Mouse (Mus musculus) fibroblast of lung, adult 2 months (primary cell): ENCODE data around the gene Bsg.

Source experiments
- DNase-seq: peaks from one replicate; pipeline ENCODE4 v3.0.0-alpha.2; 2011; ENCODE audit warnings: low read depth

The Bsg gene

DNA sequence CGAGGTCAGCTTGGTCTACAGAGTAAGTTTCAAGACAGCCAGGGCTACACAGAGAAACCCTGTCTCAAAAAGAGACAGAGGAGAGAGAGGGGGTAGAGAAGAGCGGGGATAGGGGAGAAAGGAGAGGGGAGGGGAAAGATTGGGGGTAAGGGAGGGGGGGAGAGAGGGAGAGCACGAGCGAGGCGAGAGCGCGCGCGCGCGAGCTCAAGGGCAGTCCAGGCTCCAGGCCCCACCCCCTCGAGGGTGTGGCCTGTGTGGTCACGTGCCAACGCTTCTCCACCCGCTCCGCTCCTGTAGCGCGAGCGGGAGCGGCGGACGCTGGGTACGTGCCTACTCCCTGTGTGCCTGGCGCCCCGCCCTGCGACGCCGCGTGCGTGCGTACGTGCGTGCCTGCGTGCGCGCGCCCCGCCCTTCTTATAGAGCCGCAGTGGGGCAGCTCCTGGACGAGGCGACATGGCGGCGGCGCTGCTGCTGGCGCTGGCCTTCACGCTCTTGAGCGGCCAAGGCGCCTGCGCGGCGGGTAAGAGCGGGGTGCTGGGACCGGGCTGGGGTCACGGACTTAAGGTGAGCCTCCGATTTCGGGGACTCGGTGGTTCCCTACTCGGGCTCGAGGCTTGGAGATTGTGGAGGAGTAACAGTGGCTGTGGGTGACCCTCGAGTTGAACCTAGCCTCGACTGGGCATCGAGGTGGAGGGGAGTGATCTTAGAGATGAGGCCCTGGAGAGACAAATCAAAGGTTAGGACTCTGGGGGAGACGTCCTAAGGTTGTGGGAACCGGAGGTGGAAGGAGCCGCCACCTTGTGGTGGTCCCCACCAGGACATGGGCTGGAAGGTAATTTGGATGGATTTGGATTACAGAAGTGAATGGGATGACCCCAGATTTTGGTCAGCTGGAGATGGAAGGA lies at the start of gene Bsg:
Gene Bsg, plus strand, starts transcription at position 427 of the 905 bp plus-strand sequence.
- DNase-seq: peak; percentile 96

DNA sequence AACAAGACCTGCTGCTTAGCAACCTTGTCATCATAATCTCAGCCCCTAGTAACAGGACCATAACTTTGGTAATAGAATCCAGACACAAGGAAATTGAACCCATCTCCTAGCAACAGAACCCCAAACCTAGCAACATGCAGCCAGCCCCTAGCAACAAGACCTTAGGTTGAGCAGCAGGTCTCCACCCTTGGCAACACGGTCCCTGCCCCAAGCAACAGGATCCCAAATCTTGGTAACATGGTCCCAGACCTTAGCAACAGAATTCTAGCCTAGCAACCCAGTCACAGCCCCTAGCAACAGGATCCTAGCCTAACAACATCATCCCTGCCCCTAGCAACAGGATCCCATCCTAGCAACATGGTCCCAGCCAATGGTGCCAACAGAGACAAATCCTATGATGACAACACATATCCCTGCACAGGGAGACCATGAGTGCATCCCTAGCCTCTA lies 49.3 kb upstream of the Bsg start:
- DNase-seq: no peak

DNA sequence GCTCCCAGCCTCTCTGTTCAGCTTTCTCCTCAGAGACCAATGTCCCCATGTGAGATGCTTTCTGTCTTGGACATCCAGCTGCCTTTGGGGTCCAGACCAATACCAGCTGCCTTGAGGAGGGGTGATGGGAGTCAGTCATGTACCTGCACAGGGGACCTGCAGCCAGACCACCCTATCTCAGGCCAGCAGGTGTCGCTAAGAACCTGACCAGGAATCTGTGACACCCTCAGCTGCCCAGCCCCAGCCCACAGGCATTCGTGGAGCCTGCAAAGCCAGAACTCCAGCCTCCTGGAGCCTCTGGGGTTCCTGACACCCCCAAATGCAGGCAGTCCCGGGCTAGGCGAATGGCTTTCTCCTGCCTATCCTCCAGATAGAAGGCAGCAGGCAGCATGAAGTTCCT lies 45.5 kb upstream of the Bsg start:
- DNase-seq: no peak

DNA sequence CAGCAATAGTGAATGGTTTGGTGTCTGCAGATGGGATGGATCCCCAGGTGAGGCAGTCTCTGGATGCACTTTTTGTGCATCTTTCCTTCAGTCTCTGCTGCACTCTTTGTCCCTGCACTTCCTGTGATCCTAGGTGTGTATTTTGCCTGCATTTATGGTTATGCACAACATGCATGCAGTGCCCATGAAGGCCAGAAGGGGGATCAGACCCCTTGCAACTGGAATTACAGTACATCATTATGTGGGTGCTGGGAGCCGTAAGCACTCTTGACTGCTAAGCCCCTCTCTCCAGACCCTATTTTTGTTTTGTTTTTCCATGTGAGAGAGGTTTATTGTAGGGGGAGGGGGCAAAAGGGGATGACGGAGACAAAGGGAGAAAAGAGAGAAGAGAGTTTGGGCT lies 44.0 kb upstream of the Bsg start:
- no peak for DNase-seq

DNA sequence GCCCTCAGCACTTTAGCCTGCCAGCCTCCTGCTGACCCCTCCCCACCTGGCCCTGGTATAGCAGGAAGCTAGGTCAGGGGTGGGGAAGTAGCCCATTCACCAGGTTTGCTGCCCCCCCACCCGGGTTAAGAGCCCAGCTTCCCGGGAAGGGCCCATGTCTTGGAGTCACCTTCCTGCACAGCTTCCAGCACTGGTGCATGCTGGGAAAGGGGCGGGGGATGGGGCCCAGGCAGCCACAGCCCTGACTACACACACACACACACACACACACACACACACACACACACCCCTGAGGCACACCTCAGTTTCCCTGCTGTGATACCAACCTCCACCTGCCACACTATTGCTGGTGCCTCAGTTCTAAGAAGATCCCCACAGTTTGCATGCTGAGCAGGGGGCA lies 42.4 kb upstream of the Bsg start:
- DNase-seq: no peak

DNA sequence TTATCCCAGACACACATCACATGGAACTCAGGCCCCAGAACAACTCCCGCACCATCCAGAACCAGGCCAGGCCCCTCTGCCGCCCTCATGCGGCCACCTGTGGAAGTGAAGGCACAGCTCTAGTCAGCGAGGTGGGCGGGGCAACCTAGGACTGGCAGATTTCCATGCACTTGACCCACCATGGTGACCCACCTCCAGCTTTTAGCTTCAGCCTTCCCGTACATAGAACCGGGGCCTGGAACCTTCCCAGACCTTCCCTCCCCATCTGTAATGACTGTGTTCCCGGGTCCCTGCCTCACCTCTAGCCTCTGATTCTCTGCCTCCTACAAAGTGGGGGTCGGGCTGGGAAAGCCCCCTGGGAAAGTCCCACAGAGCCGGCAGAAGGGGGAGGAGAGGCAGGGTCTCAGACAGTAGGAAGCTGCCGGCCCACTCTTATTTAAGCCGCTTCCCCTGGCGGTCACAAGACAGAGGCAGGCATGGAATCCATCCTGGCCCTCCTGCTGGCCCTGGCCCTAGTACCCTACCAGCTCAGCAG lies 40.1 kb upstream of the Bsg start, which contains the start of gene Madcam1:
Gene Madcam1, plus strand, starts transcription at position 429 of the 535 bp plus-strand sequence.
- no peak for DNase-seq

DNA sequence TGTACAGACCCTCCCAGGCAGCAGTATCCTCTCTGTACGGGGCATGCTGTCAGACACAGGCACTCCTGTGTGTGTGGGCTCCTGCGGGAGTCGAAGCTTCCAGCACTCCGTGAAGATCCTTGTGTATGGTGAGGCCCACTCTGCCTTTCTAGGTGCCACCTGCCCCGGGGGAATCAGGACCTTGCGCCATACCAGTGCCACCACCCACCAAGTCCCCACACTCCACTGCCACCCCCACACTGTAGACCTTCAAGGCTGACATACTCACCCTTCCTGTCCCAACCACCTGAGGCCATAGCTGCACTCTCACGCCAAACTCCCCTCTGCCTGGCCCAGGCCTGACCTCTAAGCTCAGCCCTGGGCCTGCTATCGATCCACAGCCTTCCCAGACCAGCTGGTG lies 39.2 kb upstream of the Bsg start:
- no peak for DNase-seq

DNA sequence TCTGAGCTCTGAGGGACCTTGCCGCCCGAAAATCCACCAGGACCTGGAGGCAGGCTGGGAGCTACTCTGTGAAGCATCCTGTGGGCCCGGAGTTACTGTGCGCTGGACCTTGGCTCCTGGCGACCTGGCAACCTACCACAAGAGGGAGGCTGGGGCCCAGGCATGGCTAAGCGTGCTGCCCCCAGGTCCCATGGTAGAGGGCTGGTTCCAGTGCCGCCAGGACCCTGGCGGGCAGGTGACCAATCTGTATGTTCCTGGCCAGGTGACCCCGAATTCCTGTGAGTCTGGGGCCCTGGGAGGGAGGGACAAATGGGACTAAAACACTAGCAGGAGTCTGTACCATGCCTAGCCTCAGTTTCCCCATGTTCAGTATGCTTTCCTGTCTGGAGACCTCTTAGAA lies 37.8 kb upstream of the Bsg start:
- no peak for DNase-seq

DNA sequence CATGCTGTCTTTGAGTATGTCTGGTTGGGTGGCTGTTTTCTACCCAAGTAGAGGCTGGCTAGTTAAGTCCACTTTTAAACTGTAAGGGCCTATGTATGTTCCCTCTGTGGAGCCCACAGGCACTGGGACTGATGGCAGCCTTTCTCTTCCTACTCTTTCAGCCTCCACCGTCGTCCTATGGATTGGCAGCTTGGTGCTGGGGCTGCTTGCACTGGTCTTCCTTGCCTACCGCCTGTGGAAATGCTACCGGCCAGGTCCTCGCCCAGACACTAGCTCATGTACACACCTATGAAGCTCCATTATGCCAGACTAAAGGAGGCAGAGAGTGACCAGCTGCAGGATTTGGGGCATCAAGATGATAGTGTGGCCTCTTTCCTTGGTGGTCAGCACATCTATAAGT lies 36.2 kb upstream of the Bsg start:
- no peak for DNase-seq

DNA sequence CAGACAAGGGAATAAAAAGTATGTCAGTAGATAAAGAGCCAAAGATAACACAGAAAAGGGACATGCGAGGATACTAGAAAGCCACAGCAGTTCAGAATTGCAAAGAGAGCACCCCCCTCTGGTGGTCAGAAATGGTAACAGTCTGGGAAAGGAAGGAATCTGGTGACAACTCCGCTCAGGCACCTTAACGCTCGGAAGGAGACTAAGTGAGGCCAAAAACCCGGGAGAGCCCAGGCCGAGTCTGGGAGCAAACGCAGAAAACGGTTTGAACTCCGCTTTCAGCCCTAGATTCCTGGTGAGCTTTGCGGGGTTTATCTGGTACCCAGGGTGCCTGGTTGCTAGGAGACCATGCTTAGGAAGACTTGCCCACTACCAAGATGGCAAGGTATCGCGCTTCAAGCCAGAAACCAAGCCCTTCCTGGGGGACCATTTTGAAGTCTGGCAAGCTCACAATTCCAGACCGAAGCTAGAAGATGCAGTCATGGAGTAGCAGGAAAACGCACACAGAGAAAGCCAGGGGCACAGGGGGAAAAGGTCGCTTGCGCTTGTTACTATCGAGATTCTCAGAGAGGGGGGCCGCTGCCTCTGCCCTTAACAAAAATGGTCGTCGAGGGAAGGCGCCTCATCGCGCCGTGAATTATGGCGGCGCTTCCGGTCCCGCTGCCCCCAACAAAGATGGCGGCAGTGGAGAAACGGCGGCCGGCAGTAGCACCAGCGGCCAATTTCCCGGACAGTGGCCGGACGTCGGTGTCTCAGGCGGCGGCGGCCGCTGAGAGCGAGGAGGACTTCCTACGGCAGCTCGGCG lies 35.3 kb upstream of the Bsg start, which contains the start of gene Tpgs1:
Gene Tpgs1, plus strand, starts transcription at position 599 of the 805 bp plus-strand sequence.
- DNase-seq: peak; percentile 89

DNA sequence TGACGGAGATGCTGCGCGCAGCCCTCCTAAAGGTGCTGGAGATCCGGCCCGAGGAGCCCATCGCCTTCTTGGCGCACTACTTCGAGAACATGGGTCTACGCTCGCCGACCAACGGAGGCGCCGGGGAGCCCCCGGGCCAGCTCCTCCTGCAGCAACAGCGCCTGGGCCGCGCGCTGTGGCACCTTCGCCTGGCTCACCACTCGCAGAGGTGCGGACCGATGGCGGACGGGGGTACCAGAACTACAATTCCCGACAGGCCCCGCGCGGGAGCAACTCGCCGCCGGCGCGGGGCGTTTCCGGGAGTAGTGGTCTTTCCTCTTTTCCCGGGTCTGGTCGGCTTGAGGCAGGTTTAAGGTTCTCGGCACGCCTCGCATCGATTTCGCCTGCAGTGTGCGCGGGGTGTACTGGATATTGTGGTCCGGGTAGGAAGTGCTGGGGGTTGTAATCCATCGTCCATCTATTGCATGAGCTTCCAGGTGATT lies 34.7 kb upstream of the Bsg start:
- no peak for DNase-seq

DNA sequence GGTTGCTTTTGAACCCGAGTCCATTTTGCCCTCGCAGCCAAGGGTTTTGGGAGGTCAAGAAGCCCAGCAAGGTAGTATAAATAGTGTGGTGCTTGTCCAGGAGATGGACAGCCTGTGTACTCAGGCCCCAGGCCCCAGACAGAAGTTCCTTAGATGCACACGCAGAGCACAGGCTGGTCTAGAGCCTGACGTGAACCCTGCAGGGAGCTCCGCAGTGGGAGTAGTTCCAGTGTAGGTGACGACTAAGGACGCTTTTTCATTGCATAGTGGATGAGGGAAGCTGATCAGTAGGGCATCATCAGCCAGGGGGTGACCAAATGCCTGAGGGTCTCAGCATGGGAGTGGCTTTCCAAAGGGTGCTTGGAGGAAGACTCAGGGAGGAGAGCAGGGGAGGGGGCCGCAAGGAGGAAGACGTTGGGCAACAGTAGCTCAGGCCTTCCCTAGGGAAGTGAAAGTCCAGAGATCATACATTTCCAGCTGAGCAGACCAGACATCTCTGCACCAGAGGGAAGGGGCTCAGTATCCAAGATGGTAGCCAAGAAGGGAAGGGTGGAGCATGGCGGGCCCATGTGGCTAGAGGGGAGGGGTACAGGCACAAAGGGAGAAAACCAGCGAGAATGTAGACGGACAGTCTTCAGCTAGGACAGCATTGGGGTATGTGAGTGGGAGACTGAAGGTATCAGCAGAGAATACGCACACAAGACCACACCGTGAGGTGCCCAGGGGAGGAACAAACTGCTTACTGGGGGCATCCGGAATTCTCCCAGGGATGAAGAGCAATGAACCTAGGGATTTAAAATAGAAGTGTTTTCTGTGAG lies 34.0 kb upstream of the Bsg start:
- DNase-seq: no peak

DNA sequence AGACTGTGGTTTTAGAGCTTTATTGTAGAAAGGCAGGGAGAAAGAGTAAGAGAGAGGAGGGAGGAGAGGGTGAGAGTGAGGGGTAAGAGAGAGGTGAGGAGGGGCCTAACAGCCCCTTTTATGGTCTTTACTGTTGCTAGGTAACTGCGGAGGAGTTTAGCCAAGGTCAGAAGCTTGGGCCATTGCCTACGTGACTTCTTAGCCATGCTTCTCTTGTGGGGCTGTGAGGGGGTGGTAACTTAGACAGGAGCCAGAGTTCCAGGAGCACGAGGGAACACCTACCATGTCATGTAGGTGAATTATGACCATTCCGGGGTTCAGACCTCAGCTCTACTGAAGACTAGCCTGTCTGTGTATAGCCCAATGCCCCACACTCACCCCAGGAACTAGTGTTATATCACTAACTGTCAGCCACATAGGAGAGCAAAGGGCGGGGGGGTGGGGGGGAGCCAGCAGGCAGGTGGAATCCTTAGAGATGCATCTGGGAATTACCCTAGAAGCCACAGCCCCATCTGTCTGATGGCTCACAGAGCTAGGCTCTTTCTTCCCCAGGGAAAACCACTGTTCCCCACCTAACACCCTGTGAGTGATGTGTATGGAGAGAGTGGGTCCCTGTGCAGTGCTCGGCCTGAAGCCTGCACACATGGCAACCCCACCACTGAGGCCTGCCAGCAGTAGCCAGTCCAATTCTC lies 32.7 kb upstream of the Bsg start:
- no peak for DNase-seq

DNA sequence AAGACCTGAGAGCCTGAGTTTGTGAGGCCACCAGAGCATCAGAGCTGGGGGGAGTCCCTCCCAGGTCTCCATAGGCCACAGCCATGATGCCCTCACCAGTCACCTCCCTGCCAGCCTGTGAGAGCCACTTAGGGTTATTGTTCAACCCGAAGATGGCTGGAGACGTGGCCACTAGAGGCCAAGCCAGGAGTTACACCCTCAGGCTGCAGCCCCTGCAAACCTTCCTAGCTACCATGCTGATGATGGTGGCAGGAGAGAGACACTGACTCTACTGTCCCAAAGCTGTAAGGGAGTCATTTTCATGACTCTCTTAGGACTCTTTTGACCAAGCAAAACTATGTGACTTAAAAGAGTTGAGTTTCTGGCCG lies 32.2 kb upstream of the Bsg start:
- DNase-seq: no peak

DNA sequence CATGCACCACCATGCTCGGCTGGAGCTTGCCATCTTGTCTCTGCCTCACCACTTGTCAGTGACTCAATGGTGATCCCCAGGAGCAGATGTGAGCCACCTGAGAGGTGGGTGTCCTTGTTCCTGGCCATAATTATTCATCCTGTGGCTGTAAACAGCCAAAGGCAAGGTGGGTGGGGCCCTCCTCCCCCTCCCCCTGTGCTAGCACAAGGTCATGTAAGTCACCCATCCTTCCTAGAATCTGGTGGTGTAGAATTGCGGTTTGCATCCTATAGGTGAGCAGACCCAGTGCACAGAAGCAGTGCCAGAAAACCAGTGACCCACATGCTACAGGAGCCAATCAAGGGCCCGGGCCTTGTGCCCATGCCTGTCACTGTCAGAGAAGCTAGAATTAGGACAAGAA lies 31.2 kb upstream of the Bsg start:
- DNase-seq: no peak

DNA sequence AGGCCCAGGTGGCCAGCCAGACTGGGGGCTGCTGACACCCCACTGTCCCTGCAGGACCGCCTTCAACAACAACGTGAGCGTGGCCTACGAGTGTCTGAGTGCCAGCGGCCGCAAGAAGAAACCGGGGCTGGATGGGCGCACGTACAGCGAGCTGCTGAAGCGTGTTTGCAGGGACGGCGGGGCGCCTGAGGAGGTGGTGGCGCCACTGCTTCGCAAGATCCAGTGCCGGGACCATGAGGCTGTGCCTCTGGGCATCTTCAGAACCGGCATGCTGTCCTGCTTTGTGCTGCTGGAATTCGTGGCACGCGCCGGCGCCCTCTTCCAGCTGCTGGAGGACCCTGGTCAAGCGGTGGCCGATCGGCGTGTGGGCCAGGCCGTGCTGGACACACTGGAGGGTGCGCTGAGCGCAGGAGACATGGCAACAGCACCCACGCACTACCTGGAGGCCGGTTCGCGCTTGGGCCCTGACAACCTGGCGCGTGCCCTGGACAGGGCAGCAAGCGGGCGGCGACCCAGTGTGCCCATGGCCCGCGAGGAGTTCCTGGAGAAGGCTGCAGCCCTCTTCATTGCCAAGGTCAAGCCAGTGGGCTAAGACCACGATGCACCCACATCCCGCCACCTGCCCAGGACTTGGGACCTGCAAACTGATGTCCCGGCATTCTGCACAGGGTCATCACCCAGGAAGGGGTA lies 28.8 kb upstream of the Bsg start:
- no peak for DNase-seq

DNA sequence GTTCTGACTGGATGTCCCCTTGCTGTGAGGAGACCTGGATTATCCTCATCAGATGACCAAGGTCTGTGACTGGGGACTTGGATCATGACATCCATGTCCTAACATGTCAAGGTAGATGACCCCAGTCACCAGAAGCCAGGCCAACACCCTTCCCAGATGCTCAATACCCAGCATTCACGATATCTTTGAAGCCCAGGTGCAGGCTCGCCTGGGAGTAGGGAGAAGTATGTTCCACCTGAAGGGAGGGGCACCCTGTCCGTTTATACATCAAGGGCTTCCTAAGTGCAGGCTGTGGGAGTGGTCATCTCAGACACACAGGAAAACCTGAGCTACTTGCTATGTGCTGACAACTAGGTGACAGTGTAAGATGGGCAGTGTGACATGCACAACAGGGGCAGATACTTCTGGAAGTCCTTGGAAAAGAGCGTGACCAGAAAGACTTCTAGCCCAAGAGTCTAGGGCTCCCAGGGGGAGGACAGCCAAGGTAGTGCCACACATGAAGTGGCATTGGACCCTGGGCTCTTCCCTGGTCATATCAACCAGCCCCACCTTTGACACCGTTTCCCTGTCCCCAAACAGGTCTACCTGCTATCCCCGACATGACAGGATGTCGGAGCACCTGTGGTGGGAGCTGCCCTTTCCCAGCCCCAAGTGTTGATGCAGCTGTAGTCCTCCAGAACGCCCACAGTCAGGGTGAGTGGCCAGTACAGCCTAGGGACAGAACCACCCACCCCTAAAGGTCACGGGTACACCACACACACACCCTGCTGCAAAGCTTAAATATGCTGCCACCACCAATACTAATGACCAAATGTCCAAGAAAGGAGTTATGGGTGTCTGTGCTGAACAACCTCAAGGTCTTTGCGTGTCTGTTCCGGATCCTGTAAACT lies 23.4 kb upstream of the Bsg start:
- DNase-seq: no peak

DNA sequence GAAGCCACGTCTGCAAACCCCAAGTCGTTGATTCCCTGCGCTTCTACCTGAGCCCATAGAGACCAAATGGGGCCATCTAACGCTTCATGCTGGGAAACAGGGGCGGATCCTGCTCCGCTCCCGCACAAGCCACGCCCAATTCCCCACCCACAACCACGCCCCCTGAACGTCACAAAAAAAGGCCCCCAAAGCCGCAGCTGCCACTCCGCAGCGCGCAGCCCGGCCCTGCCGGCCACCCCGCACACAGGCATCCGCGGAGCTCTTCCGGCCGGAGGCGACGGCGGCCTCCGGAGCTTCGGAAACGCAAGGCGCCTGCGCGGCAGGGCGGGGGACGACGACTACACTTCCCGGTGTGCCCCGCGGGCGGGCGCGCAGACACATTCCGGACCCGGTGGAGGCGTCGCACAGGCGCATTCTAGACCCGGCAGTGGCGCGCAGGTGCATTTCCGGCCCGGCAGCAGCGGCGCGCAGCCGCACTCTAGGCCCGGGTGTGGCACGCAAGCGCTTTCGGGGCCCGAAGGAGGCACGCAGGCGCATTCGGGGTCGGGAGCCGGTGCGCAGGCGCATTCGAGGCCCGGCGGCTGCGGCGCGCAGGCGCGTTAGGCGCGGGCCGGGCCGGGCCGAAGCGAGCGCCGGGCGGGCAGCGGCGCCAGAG lies 22.6 kb upstream of the Bsg start, which contains the start of gene Cdc34:
Gene Cdc34, plus strand, starts transcription at position 605 of the 655 bp plus-strand sequence.
- peak; percentile 97 for DNase-seq

DNA sequence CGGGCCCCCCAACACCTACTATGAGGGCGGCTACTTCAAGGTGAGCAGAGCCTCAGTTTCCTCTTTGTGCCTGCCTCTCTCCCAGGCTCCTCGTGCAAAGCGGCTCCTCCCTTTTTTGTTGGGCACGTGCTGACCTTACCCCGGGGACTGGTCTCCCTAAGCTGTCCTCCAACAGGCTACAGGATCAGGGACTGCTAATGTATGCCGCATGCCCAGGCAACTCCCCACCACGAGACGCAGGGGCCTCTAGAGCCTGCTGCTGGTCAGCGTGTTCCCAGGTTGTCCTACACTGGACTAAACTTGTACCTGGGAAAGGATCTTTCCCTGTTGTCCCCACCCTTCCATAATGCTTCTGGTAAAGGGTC lies 21.8 kb upstream of the Bsg start:
- DNase-seq: no peak
